Mouse (Mus musculus) MEL-GATA-1-ER (cell line): ENCODE data around the gene Tradd.
"Not testable (repeated sequence)": the region's sequence is repeated elsewhere in the genome, so short reads cannot be mapped to it uniquely, and the experiment has no call there.

Experiments
- DNase-seq: peaks from one replicate; pipeline ENCODE4 v3.0.0-alpha.2; 2012; ENCODE audit warnings: low read depth; ENCODE audit errors: extremely low read depth

Tradd gene

DNA sequence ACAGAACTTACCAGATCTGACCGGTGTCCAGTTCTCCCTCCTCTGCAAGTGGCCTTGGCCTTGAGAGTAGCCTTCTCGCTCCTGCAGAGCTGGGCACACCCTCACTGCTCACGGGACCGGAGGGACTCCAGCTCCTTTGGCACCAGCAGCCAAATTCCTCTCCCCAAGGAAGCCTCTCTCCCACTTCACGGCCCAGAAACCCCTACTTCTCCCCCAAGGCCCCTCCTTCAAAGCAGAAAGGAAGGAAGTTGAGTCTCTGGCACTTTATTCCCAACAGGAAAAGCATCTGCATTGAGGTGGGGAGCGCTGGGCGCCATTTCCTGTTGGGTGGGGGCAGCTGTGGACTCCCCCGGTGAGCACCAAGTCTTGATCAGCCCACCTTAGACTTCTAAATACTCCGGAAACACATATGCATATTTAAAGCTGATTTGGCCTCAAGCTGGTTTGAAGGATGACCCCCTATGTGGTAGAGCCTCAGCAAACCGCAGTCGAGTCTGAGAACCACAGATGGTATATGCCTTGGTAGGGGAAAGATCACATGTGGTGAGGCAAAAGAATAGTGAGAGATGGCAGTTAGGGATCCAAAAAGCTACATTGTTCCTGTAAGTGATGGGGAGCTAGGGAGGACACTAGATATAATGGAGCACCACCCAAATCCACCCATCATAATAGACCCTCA is 31.6 kb upstream of the Tradd start, which contains the start of gene Exoc3l:
Gene Exoc3l, minus strand, starts transcription at position 207 of the 679 bp plus-strand sequence.
- DNase-seq, result no peak

DNA sequence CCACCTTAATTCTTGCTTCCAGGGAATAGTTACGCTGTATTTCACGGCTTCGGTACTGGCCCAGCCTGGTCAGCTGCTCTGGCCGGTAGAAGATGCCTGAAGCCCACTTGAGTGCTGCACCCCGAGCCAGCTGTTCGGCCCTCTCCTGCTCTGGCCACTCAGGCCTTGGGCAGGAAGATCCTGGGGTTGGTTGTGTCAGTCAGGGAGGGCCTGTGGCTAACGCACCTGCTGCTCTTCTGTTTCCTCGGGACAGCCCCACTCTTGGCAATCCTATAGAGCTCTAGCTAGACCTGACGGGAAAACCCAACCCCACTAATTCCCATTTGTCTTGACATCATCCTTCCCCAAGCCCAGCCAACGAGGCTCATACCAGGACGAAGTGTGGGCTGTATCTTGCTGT is 30.8 kb upstream of the Tradd start:
- no peak for DNase-seq

DNA sequence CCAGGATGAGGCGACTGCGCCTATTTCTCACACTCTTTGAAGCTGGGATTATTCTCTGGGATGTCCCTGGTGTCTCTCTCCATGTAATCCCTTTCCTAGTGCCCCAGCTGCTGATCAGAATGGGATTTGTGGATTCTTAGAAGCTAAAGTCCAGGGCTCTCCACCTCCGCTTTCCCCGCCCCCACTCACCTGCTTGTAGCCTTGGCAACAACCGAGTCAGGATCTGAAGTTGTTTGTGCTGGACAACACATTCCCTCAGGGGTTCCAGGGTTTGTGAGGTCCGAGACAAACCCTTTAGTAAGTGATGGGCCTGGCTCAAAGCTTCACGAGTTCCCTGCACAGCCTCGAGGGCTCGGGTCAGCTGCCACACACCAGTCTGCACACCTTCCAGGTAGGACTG is 30.4 kb upstream of the Tradd start:
- DNase-seq, result no peak

DNA sequence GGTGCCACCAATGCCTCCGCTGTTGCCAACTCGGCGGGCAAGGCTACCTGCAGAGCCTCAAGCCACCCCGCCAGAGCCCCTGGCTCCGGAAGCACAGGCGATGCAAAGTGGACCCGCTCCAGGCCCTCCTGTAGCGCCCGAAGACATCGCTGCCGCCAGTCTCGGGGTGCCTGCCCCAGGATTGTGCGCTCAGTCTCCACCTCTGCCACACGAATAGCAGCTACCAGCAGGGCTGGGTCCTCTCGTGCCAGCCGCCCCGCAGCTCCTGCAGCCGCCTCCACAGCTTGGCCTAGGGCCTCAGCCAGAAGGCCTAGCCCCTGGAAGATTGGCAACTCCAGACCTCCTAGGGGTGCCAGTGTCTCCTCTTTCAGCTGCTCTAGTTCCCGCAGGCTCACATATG is 29.0 kb upstream of the Tradd start:
- DNase-seq, result no peak

DNA sequence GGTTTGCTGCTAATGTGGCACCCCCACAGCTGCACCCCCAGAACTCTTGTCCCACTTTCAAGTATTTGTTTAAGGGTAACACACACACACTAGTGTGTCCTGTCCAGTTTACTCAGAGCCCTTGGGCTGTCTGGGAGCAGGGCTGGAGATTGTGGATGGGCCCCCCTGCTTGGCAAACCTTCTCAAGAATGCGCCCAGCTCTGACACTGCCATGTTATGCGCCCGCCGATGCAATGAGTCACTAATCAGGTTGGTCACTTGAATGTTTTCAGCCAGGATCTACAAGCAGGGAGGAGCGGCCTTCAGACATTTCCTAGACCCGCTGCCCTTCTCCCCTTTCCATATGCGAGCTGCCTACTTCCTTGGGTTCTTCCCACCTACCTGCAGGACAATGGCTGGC is 28.1 kb upstream of the Tradd start:
- DNase-seq, result no peak

DNA sequence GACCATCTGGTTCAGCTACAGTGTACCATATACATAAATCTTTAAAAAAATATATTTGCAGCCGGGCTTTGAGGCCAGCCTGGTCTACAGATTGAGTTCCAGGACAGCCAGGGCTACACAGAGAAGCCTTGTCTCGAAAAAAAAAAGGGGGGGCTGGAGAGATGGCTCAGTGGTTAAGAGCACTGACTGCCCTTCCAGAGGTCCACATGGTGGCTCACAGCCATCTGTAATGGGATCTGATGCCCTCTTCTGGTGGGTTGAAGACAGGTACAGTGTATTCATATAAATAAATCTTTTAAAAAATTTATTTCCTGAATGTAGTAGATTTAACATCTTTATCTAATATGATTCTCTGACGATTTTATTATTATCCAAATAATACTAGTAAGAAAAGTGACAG is 27.4 kb upstream of the Tradd start:
- not testable (repeated sequence) for DNase-seq

DNA sequence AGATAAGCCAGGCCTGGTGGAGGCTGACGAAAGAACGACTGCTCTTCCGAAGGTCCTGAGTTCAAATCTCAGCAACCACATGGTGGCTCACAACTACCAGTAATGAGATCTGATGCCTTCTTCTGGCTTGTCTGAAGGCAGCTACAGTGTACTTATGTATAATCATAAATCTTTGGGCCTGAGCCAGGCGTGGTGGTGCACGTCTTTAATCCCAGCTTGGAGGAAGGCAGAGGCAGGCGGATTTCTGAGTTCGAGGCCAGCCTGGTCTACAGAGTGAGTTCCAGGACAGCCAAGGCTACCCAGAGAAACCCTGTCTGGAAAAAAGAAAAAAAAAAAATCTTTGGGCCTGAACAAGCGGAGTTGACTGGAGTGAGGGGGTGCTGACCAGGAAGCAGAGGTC is 27.0 kb upstream of the Tradd start:
- DNase-seq, result not testable (repeated sequence)

DNA sequence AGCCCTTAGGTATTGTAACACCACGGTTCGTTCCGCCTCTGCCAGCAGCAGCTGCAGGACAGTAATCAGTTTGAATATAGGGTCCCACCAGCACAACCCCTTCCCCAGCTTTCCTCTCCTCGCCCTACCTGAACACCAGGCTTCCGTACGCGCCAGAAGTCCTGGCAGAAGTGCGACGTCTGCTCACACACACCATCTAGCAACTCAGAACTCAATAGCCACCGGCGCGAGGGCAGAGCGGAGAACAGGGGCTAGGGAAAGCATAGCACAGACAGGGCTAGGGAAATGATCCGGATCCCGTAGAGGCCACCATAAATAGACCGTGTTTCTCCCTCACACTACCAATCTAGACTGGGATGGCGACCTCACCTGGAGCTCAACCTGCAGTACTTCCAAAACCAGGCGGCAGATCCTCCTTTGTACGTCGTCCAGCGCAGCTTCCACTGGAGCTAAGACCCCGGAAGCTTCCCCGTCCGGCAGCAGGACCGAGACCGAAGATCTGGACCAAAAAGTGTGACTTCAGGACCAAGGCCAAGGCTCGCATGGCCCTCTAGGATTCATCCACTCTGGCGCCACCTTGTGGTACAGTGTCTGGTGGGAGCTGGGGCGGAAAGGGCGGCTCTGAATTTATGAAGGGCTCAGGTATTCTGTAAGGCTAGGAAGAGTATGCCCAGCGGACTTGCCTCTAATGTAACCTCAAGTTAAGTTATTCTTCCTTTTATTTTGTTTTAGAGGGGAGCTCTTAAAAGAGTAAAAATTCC is 26.3 kb upstream of the Tradd start:
- no peak for DNase-seq

DNA sequence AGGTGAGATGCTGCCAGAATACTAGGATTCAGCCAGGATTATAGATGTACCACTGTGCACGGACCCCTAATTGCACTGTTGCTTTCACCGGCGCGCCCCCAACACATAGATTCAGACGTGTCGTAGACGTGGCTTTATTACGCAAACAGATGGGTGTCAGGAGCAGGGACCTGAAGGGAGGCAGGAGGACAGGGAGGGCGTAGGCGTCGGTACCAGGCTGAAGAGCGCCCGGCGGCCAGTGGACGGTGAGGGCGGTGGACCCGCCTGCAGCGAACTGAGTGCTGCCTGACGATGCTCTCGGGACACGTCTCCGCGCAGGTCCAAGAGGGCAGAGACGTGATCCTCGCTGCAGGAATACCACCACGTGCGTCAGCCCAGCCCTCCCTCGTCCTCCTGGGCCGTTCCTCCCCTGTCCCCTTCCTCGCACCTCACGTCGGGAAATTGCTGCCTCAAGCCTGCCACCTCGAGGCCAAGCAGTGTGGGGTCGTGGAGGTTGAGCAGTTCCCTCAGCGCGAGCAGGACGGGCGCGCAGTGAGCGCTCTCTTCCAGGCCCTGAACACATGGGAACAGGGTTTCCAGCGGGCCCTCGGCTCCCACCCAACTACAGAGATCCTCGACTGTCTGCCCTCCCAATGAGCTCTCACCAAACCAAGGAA is 25.5 kb upstream of the Tradd start, which contains the start of gene 4931428F04Rik:
Gene 4931428F04Rik, minus strand, starts transcription at position 60 of the 656 bp plus-strand sequence.
- DNase-seq, result no peak

DNA sequence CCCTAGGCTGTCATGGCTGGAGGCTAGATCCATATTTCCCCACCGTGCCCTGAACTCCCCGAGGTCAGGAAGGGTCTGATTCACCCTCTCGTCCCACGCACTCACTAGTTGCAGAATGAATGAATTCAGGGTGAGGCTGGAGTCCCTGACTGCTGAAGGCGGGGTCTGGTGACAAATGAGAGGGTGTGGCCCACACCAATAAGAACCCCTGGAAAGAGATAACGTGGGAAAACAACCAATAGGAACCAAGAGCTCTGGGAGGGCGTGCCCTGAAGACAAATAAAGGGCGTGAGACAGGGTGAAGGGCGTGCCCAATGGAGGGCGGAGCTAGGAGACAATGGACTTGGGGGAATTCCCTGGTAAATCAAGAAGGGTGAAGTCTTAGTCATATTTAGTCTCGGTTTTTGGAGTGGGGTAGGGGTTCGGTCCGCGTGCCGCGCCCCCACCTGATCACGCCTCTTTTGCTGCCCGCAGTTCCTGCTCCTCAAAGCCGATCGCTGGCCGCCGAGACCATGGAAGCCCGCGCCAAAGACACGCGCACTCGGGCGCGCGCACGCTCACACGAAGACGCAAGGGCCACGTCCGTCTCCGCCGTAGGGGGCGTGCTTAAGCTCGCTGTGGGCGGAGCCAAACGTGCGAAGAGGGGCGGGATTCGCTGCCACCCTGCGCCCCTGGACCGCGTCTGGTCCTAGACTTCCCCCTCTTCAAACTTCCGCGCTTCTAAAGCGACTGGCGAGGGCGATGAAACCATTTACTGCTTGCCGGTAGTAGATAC is 24.7 kb upstream of the Tradd start:
- DNase-seq, result peak; percentile 98

DNA sequence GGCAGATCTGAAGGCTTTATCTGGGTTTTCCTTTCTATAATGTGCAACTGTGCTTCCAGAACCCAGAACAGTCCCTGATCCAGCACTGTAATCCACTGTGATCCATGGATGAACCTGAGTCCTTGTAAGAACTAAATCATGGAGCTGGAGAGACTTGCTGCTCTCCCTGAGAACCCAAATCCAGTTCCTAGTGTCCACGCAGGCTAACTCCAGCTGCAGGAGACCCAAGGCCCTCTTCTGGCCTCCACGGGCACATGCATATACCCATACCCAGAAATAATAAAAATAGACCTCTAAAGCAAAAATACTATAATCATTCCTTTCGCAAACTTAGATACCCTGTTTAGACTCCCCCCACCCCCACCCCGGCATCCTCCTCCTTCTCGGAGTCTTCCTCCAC is 23.8 kb upstream of the Tradd start:
- no peak for DNase-seq

DNA sequence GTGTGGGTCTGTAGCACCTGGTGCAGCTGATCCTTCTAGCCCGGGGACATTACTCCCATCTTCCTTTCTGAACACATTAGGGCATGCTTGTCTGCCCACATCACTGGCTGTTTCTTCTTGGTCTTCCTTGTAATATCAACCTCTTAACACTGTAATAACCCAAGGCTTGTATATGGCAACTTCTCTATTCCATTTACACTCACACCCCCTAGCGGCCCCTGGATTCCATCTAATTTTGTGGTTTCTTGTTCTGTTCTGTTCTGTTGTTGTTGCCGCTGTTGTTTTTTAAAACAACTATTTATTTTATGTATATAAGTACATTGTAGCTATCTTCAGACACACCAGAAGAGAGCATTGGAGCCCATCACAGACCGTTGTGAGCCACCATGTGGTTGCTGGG is 22.5 kb upstream of the Tradd start:
- DNase-seq, result no peak

DNA sequence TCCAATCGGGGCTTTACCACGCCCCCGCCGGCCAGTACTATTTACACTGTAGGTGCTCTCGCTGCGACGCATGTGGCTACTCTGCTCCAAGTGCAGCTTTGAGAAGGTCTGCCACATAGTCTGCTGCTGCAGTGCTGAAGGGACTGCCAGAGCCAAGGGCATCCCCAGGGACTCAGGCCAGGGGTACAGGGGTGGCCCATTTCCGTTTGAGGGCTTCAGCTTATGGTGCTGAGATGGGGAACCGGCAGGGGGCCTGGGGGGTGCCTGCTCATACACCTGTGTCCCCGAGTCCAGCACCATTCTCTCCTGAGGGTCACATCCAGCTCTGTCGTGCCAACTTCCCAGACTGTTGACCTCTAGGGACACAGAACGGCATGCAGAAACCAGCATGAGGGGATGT is 21.1 kb upstream of the Tradd start:
- DNase-seq, result no peak

DNA sequence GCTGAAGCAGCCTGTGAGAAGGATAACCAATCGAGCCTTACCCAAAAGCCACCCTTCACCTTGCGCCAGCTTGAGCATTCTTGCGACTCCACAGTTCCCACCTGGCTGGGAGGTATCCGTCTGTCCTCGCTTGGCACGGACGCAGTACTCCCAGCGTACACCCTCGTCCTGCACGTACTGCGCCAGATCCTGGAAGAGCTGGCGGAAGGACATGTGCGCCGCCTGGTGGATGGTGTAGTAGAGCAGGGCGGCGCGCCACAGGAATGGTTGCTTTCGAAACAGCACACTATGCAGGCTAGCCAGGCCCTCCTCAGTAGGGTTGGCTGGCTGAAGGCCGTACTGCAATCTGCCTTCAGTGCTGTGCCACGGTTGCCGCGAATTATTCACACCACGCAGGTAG is 18.7 kb upstream of the Tradd start:
- no peak for DNase-seq

DNA sequence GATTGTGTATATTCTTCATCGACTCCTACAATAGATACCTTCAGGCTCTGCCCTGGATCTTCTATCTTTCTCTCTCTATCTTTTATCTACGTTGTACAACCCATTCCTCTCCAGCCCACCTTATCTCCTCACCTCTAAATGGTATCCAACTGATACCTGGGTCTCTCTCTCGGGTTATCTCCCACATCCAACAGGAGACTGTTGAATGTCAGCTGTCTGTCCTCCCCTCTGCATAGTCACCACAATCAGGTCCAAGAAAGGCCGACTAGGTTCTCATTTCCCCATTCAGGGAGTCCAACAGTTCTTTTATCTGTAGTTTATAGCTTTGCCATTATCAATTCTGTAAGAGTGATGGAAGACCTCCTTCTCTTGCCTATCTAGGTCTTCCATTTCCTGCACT is 17.8 kb upstream of the Tradd start:
- no peak for DNase-seq

DNA sequence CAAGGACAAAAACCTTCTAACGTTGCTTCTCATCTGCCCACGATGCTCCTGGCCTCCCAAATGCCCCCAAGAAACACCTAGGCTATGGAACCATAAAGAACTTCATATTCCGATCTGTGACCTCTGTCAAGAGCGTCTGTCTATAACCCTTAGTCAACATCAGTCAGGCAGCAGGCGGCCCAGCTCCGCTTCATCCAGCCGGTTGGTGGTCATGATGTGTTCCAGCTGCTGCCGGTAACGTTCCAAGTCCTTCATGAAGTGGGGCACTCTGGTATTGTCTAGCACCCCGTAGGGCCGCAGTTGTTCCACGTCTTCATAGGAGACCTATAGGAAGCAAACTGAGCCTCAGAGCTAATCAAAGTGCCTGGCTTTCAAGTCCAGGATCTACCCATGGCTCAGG is 17.4 kb upstream of the Tradd start:
- no peak for DNase-seq

DNA sequence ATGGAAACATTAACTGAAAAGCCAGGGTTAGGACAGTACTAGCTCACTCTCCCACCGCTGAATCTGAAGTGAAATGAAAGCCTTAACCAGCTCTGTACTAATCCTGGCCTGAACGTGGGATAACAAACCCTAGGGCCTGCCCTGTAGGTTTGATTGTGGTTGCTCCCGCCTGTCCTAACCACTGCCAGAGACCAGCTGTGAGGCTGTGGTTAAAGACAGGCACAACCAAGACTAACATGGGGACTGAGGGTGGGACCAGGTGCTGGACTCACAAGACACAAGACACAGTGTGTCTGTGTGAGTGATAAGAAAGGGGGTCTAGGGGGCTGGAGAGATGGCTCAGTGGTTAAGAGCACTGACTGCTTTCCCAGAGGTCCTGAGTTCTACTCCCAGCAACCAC is 16.2 kb upstream of the Tradd start:
- DNase-seq, result no peak

DNA sequence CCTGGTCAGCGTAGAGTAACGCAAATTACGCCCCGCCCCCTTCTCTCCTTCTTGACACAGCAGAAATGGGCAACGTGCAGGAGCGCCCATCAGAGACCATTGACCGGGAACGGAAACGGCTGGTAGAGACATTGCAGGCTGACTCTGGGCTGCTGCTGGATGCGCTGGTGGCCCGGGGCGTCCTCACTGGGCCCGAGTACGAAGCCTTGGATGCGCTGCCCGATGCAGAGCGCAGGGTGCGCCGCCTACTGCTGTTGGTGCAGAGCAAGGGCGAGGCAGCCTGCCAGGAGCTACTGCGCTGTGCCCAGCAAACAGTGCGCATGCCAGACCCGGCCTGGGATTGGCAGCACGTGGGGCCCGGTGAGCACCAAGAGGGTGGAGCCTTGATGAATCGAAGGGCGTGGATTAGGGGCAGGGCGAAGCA is 14.5 kb upstream of the Tradd start:
- DNase-seq, result no peak

DNA sequence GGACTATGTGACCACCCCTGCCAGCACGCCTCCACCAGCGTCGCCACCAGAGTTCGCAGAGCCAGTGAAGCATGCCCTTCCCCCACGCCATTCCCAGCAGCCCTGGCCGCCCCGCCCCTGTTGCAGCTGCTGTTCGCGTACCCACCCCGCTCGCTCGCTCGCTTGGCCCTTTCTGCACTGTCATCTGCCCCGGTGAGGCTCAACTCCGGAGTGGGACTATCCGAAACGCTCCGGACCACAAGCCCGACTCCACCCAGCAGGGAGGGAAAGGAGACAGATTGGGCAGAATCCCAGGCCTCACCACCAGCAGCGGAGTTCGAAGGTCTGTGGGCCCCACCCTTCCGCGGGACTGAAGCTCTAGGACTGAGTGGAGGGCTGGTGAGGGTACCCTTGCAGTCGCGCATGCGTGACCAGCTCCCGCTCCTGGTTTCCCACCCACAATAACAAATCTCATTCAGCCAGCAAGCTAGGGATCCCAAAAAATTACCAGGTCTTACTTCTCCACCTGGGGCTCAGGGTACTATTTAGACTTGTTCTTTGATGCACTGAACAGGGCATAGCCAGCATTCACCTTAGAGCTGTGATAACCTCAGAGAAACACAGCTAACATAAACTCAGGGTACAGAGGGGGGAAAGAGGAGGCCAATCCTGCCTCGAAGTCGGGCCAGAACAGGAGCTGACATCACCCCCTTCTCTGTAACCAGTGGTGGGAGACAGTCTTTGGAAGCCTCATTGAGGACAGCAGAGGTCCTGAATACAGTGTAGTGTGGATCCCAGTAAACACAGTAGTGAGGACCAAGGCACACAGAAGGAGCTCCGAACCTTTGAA is 12.1 kb upstream of the Tradd start:
- no peak for DNase-seq

DNA sequence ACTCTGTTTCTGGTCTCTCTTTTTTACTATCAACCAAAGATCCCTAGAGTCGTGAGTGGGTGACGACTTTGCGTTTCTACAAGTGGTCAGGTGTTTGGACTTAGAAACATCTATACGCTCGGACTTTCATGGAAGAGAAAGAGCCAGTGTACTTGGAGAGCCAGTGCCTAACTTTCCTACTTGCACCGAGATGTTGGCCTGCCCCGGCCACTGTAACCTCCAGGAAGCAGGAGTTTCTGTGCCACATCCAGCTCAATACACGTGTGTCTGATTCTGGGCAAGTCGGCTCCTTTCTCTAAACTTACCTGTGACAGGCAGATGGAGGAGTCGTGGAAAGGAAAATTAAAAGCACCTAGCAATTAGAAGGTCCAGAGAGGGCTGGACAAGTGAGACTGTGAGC is 11.4 kb upstream of the Tradd start, which contains the start of gene Nol3:
Gene Nol3, plus strand, starts transcription at position 301 of the 400 bp plus-strand sequence.
- DNase-seq, result no peak

DNA sequence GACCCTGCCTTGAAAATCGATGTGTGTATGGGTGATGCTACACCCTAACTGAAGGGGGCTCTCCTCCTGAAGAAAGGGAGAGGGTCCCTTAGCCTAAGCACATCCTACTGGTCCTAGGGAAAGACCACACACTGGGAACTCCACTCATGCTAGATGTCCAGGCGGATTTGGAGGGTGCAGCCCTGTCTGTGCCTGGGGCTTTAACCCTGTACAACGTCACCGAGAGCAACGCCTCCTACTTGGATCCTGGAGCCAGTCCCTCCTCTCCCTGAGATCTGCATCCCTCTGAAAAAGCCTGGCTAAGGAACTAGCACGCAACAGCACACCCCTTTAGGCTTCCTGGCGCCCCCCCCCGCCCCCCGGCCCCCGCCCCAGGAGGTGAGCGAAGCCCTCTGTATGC is 11.0 kb upstream of the Tradd start:
- no peak for DNase-seq
